Mouse (Mus musculus) cerebellum, postnatal 10 days (tissue): Measurements from ENCODE around the gene Frmpd1.
A peak's percentile ranks its signal among the peaks of the same experiment; 100 is the strongest.

Source experiments
- DNase-seq, 2 experiments: peaks; one replicate each; pipeline ENCODE4 v3.0.0; 2021; ENCODE audit warnings: mixed read lengths in 2 of 2

Frmpd1 gene

DNA sequence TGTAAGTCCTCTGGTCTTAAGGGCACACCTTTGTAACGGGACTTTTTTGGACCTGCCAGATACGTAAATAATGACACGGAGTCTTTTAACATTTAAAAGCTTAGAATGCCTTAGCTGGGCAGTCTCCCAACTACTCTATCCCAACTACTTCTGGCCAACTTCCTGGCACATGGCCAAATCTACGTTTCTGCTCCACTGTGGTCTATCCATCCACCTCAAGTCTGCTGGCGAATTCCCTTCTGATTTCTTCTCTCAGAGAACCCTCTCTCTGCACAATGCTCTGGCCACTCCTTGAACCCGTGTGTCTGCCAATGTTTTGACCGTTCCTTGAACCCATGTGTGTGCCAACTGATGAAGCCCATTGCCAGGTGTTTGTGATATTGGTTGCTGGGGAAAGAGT is 146.5 kb downstream of the Frmpd1 start:
- peak; percentile 12 to 17 for DNase-seq

DNA sequence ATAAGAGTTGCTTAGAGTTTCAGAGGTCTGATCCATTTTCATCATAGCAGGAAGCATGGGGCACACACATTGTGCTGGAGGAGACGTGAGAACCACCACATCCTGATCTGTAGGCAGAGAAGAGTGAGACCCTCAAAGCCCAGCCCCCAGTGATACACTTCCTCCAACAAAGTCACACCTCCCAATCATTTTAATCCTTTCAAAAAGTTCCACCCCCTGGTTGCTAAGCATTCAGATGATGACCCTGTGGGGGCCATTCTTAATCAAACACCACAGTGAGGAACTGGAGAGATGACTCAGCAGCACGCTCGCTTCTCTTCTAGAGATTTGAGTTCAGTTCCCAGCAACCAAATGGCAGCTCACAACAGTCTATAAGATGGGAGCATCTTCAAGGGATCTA is 147.8 kb downstream of the Frmpd1 start:
- no peak for DNase-seq
